Mouse (Mus musculus): ENCODE results near the gene Myl6b.
A peak's percentile ranks its signal among the peaks of the same experiment; 100 is the strongest.
"Not testable (repeated sequence)": the region's sequence is repeated elsewhere in the genome, so short reads cannot be mapped to it uniquely, and the experiment has no call there.

The Myl6b gene

GRCm38 (mm10) chr10:128516677-128517076, 18.2 kb upstream of the Myl6b start:
- no peak for DNase-seq (ENCODE audit: low read depth)

GRCm38 (mm10) chr10:128516029-128516428, 17.5 kb upstream of the Myl6b start:
- DNase-seq (ENCODE audit: low read depth) = no peak

- DNase-seq (ENCODE audit: low read depth) = no peak
Observed at GRCm38 (mm10) chr10:128515044-128515443, 16.6 kb upstream of the Myl6b start.

- no peak for DNase-seq (ENCODE audit: low read depth)
Observed at GRCm38 (mm10) chr10:128511761-128512160, 13.3 kb upstream of the Myl6b start.

GRCm38 (mm10) chr10:128511189-128511588, 12.7 kb upstream of the Myl6b start:
- DNase-seq (ENCODE audit: low read depth) = no peak

- DNase-seq (ENCODE audit: low read depth) = no peak
Observed at GRCm38 (mm10) chr10:128510301-128510700, 11.8 kb upstream of the Myl6b start.

GRCm38 (mm10) chr10:128509831-128510230, 11.3 kb upstream of the Myl6b start:
- no peak for DNase-seq (ENCODE audit: low read depth)

- no peak for DNase-seq (ENCODE audit: low read depth)
Observed at GRCm38 (mm10) chr10:128509203-128509602, 10.7 kb upstream of the Myl6b start.

- no peak for DNase-seq (ENCODE audit: low read depth)
Observed at GRCm38 (mm10) chr10:128508260-128508659, 9.8 kb upstream of the Myl6b start.

- DNase-seq (ENCODE audit: low read depth) = no peak
Observed at GRCm38 (mm10) chr10:128505974-128506373, 7.5 kb upstream of the Myl6b start.

- DNase-seq (ENCODE audit: low read depth) = not testable (repeated sequence)
Observed at GRCm38 (mm10) chr10:128505371-128505667, 6.8 kb upstream of the Myl6b start.

GRCm38 (mm10) chr10:128504641-128505370, 6.3 kb upstream of the Myl6b start:
- DNase-seq (ENCODE audit: low read depth) = peak; percentile 75

- DNase-seq (ENCODE audit: low read depth) = peak; percentile 40
Observed at GRCm38 (mm10) chr10:128504012-128504411, 5.5 kb upstream of the Myl6b start.

GRCm38 (mm10) chr10:128503532-128503931, 5.0 kb upstream of the Myl6b start:
- no peak for DNase-seq (ENCODE audit: low read depth)

GRCm38 (mm10) chr10:128502341-128502740, 3.9 kb upstream of the Myl6b start:
- no peak for DNase-seq (ENCODE audit: low read depth)

GRCm38 (mm10) chr10:128499116-128499671, 709 bp upstream of the Myl6b start:
- DNase-seq (ENCODE audit: low read depth) = peak; percentile 67

GRCm38 (mm10) chr10:128497134-128497737, 1.2 kb downstream of the Myl6b start:
- DNase-seq (ENCODE audit: low read depth) = no peak

- no peak for DNase-seq (ENCODE audit: low read depth)
Observed at GRCm38 (mm10) chr10:128496509-128497077, 1.9 kb downstream of the Myl6b start.

- no peak for DNase-seq (ENCODE audit: low read depth)
Observed at GRCm38 (mm10) chr10:128495903-128496302, 2.6 kb downstream of the Myl6b start.

GRCm38 (mm10) chr10:128495270-128495669, 3.2 kb downstream of the Myl6b start:
- DNase-seq (ENCODE audit: low read depth) = peak; percentile 62

- peak; percentile 44 for DNase-seq (ENCODE audit: low read depth)
Observed at GRCm38 (mm10) chr10:128494667-128495245, 3.7 kb downstream of the Myl6b start.

- peak; percentile 98 for DNase-seq (ENCODE audit: low read depth)
Observed at GRCm38 (mm10) chr10:128493695-128494666, 4.5 kb downstream of the Myl6b start, which contains the start of gene Myl6. Myl6 (minus strand) TSS chr10:128494145.

Data from naive thymus-derived CD4-positive, alpha-beta T cell, adult 2 months (primary cell).